Mouse (Mus musculus): ENCODE data around the gene Gm35549. TPM values are rescaled to one million over a fixed set of nuclear protein-coding genes. Genes with fewer than 3 reads are reported as not detected.

Gm35549 gene
- 0.25 TPM in 1 of 2 replicates, not detected in the other for polyA plus RNA-seq (2015; fragmentation: Nextera tagmentation; extraction: Ambion mirVana)

GRCm38 (mm10) chr9:122843760-122844159, at the start of gene Gm35549:
Gm35549 (minus strand) TSS chr9:122844035.
- no peak within 1 kb of the TSS for H3K27ac ChIP-seq (replicated peaks)
- H3K9me3 ChIP-seq = peaks cover 6% of the 10 kb centered on the region; the same call in 1 of the 2 replicates
- no peaks in the 10 kb centered on the region for H3K27me3 ChIP-seq (replicated peaks)
- H3K4me3 ChIP-seq = no peak within 1 kb of the TSS
- H3K36me3 ChIP-seq = peaks cover 6% of the 10 kb centered on the region
- H3K9ac ChIP-seq = no peak within 1 kb of the TSS
- ATAC-seq (ENCODE audit: extremely low read depth, insufficient number of reproducible peaks, low FRiP score, low TSS enrichment) = no peak
- no peaks in the 10 kb centered on the region for H3K4me1 ChIP-seq
- WGBS = 68% methylated on average over 3 of the region's 3 CpGs
- no peak within 1 kb of the TSS for H3K4me2 ChIP-seq

DNA sequence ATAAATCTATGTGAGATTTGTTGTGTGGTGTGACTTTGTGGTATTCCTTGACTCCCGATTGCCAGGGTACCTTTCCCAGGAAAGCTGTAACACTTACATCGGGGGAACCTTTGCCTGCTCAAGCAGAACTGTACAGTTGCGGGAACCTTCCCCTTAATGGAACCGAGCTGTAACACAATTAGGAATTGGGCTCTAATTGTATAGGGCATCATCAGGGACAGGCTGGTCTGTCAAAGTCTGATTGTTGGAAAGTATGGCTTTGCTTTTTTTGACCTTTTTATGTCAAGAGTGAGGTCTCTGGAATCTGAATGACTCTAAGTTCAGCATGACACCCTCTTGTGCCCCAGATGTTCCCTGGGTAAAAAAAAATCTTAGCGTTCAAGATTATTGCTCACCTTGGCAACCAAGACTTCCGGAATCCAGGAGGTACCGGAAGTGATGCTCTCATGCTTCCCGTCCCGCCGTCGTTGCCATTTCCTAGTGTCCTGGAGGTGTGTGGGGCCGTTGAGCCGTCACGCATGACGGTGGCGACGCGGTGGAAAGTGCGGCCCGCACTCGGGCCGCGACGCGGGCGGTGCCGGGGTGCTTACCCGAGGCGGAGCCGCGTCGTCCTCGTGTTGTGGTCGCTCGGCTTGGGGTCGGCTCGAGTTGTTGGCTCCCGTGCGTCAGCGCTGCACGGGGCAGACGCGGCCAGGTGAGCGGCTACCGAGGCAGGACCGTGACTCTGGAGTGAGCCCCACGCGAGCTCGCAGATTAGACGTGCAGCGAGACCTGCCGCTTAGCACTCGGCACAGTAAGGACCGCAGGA, 42.7 kb upstream of the Gm35549 start:
- H3K9ac ChIP-seq = peak overlapping the region; percentile 90
- H3K36me3 ChIP-seq = peaks cover 17% of the 10 kb centered on the region
- WGBS = 6% methylated on average over 54 of the region's 54 CpGs
- H3K4me3 ChIP-seq = peak overlapping the region; percentile 83
- peaks cover 5% of the 10 kb centered on the region for H3K4me1 ChIP-seq
- H3K9me3 ChIP-seq = peaks cover 9% of the 10 kb centered on the region; the same call in 1 of the 2 replicates
- peak overlapping the region; percentile 88 for H3K4me2 ChIP-seq
- ATAC-seq (ENCODE audit: extremely low read depth, insufficient number of reproducible peaks, low FRiP score, low TSS enrichment) = peak; percentile 42; the same call in 1 of the 2 replicates
- peaks cover 7% of the 10 kb centered on the region; the same call in 1 of the 2 replicates for H3K27me3 ChIP-seq (replicated peaks)
- no peak overlapping the region for H3K27ac ChIP-seq (replicated peaks)

DNA sequence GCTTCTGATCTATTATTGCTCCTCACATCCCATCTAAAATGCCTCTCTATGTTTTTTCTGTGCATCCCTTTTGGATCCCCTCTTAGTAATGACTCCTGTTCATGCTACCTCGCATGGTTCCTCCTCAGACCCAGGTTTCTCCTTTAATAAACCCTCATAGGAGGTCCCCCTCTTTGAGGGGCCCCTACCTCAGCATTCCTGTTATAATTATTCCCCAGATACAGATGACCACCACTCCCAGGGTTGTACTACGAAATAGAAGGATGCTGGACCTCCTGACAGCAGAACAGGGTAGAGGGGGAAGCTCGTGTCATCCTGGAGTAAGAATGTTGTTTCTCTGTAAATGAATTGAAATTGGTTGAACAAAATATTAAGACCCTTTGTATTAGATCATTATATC, 41.5 kb upstream of the Gm35549 start, which contains the start of gene Zkscan7:
Gene Zkscan7 (plus strand): TSS at position 301 of the 400 bp plus-strand sequence.
- no peak within 1 kb of the TSS for H3K27ac ChIP-seq (replicated peaks)
- H3K27me3 ChIP-seq (replicated peaks) = peaks cover 18% of the 10 kb centered on the region; the same call in 1 of the 2 replicates
- peaks cover 7% of the 10 kb centered on the region; the same call in 1 of the 2 replicates for H3K36me3 ChIP-seq
- H3K4me2 ChIP-seq = peak within 1 kb of the TSS; percentile 88
- ATAC-seq (ENCODE audit: extremely low read depth, insufficient number of reproducible peaks, low FRiP score, low TSS enrichment) = no peak
- peak within 1 kb of the TSS; percentile 83 for H3K4me3 ChIP-seq
- peaks cover 9% of the 10 kb centered on the region; the same call in 1 of the 2 replicates for H3K9me3 ChIP-seq
- H3K9ac ChIP-seq = no peak within 1 kb of the TSS
- H3K4me1 ChIP-seq = peaks cover 5% of the 10 kb centered on the region
- 77% methylated on average over 3 of the region's 3 CpGs for WGBS

- H3K4me3 ChIP-seq = no peak overlapping the region
- no peaks in the 10 kb centered on the region for H3K4me1 ChIP-seq
- 74% methylated on average over 2 of the region's 2 CpGs for WGBS
- ATAC-seq (ENCODE audit: extremely low read depth, insufficient number of reproducible peaks, low FRiP score, low TSS enrichment) = no peak
- H3K4me2 ChIP-seq = no peak overlapping the region
- no peak overlapping the region for H3K27ac ChIP-seq (replicated peaks)
- H3K9me3 ChIP-seq = 0 out of 2 replicates have a peak, but pooled peaks cover 9% of the 10 kb centered on the region
- no peaks in the 10 kb centered on the region for H3K27me3 ChIP-seq (replicated peaks)
- H3K9ac ChIP-seq = no peak overlapping the region
- no peaks in the 10 kb centered on the region for H3K36me3 ChIP-seq
Observed at GRCm38 (mm10) chr9:122875145-122875544, 31.3 kb upstream of the Gm35549 start.

GRCm38 (mm10) chr9:122874653-122875052, 30.8 kb upstream of the Gm35549 start:
- H3K27ac ChIP-seq (replicated peaks) = no peak overlapping the region
- no peak for ATAC-seq (ENCODE audit: extremely low read depth, insufficient number of reproducible peaks, low FRiP score, low TSS enrichment)
- no peak overlapping the region for H3K4me3 ChIP-seq
- no peaks in the 10 kb centered on the region for H3K4me1 ChIP-seq
- no peak overlapping the region for H3K4me2 ChIP-seq
- H3K9ac ChIP-seq = no peak overlapping the region
- H3K36me3 ChIP-seq = no peaks in the 10 kb centered on the region
- WGBS = 52% methylated on average over 1 of the region's 1 CpGs
- H3K9me3 ChIP-seq = 0 out of 2 replicates have a peak, but pooled peaks cover 9% of the 10 kb centered on the region
- H3K27me3 ChIP-seq (replicated peaks) = no peaks in the 10 kb centered on the region; the same call in 1 of the 2 replicates

GRCm38 (mm10) chr9:122872595-122872994, 28.8 kb upstream of the Gm35549 start:
- Histone ChIP-seq H3K4me3 (no peak overlapping the region), H3K9ac (no peak overlapping the region), H3K27ac (replicated peaks) (no peak overlapping the region), H3K9me3 (0 out of 2 replicates have a peak, but pooled peaks cover 9% of the 10 kb centered on the region), H3K4me1 (no peaks in the 10 kb centered on the region), H3K36me3 (no peaks in the 10 kb centered on the region), H3K4me2 (no peak overlapping the region), H3K27me3 (replicated peaks) (no peaks in the 10 kb centered on the region; the same call in 1 of the 2 replicates)
- WGBS = 79% methylated on average over 4 of the region's 4 CpGs
- ATAC-seq (ENCODE audit: extremely low read depth, insufficient number of reproducible peaks, low FRiP score, low TSS enrichment) = no peak

GRCm38 (mm10) chr9:122866192-122866591, 22.4 kb upstream of the Gm35549 start:
- Histone ChIP-seq H3K4me2 (peak overlapping the region; percentile 87), H3K36me3 (peaks cover 17% of the 10 kb centered on the region), H3K4me1 (peaks cover 21% of the 10 kb centered on the region), H3K27me3 (replicated peaks) (no peaks in the 10 kb centered on the region; the same call in 1 of the 2 replicates), H3K4me3 (peak overlapping the region; percentile 88), H3K9me3 (peaks cover 24% of the 10 kb centered on the region; the same call in 1 of the 2 replicates), H3K9ac (peak overlapping the region; percentile 95), H3K27ac (replicated peaks) (no peak overlapping the region)
- WGBS = 80% methylated on average over 4 of the region's 4 CpGs
- ATAC-seq (ENCODE audit: extremely low read depth, insufficient number of reproducible peaks, low FRiP score, low TSS enrichment) = no peak

- no peaks in the 10 kb centered on the region; the same call in 1 of the 2 replicates for H3K27me3 ChIP-seq (replicated peaks)
- ATAC-seq (ENCODE audit: extremely low read depth, insufficient number of reproducible peaks, low FRiP score, low TSS enrichment) = peak; percentile 75
- peak within 1 kb of the TSS; percentile 84 for H3K27ac ChIP-seq (replicated peaks)
- peaks cover 22% of the 10 kb centered on the region for H3K36me3 ChIP-seq
- peaks cover 21% of the 10 kb centered on the region for H3K4me1 ChIP-seq
- H3K4me2 ChIP-seq = peak within 1 kb of the TSS; percentile 87
- peaks cover 29% of the 10 kb centered on the region for H3K9me3 ChIP-seq
- WGBS = under 1% methylated on average over 34 of the region's 34 CpGs
- peak within 1 kb of the TSS; percentile 88 for H3K4me3 ChIP-seq
- H3K9ac ChIP-seq = peak within 1 kb of the TSS; percentile 95
Observed at GRCm38 (mm10) chr9:122865697-122866166, 21.9 kb upstream of the Gm35549 start, which contains the start of gene Zfp445. Zfp445 (minus strand) TSS chr9:122866006.

DNA sequence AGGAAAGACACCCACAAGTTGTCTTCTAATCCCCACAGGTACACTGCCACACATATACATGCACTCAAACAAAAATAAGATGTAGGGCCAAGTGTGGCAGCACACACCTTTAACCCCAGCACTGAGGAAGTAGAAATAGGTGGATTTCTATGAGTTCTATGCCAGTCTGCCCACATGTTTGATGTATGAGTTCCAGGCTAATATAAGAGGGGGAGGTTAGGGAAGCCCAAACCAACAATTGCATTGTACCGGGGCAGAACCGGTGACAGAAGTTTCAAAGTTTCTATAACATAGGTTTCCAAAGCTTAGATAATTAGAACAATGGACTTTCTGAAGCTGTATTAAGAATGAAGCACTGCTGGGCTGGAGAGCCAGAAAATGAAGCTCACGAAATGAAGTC, 21.0 kb upstream of the Gm35549 start:
- Histone ChIP-seq H3K27me3 (replicated peaks) (no peaks in the 10 kb centered on the region; the same call in 1 of the 2 replicates), H3K4me2 (peak overlapping the region; percentile 87), H3K4me3 (peak overlapping the region; percentile 88), H3K27ac (replicated peaks) (no peak overlapping the region), H3K9ac (peak overlapping the region; percentile 95), H3K9me3 (peaks cover 33% of the 10 kb centered on the region), H3K4me1 (peaks cover 21% of the 10 kb centered on the region), H3K36me3 (peaks cover 31% of the 10 kb centered on the region)
- 70% methylated on average over 3 of the region's 3 CpGs for WGBS
- no peak for ATAC-seq (ENCODE audit: extremely low read depth, insufficient number of reproducible peaks, low FRiP score, low TSS enrichment)

DNA sequence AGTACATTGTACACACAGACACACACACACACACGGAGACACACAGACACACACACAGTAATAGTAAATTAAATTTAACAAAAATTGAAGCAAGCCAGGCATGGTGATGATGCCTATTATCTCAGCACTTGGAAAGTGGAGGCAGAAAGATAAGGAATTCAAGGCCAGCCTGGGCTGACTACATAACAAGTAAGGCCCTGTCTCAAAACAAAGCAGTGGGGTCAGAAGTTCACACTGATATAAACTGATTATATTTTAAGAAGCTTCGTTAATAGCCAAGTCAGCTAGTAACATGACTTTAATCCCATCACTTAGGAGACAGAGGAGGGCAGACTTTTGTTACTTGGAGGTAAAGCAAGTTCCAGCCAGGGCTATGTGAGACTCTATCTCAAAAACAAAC, 19.9 kb upstream of the Gm35549 start:
- 19% methylated on average over 2 of the region's 2 CpGs for WGBS
- Histone ChIP-seq H3K27me3 (replicated peaks) (no peaks in the 10 kb centered on the region), H3K4me2 (peak overlapping the region; percentile 87), H3K36me3 (peaks cover 42% of the 10 kb centered on the region), H3K4me1 (peaks cover 21% of the 10 kb centered on the region), H3K27ac (replicated peaks) (peak overlapping the region; percentile 20; the same call in 1 of the 2 replicates), H3K4me3 (peak overlapping the region; percentile 88), H3K9me3 (peaks cover 44% of the 10 kb centered on the region), H3K9ac (0 out of 2 replicates have a peak overlapping the region, but pooled peaks have one; percentile 19)
- no peak for ATAC-seq (ENCODE audit: extremely low read depth, insufficient number of reproducible peaks, low FRiP score, low TSS enrichment)

- peaks cover 70% of the 10 kb centered on the region for H3K36me3 ChIP-seq
- no peak overlapping the region for H3K4me3 ChIP-seq
- H3K4me2 ChIP-seq = no peak overlapping the region
- no peak overlapping the region for H3K27ac ChIP-seq (replicated peaks)
- no peak for ATAC-seq (ENCODE audit: extremely low read depth, insufficient number of reproducible peaks, low FRiP score, low TSS enrichment)
- H3K9ac ChIP-seq = no peak overlapping the region
- peaks cover 45% of the 10 kb centered on the region for H3K9me3 ChIP-seq
- peaks cover 21% of the 10 kb centered on the region for H3K4me1 ChIP-seq
- H3K27me3 ChIP-seq (replicated peaks) = no peaks in the 10 kb centered on the region
Observed at GRCm38 (mm10) chr9:122860752-122861151, 16.9 kb upstream of the Gm35549 start.

Measured in heart, embryonic 13.5 days (tissue).